Mouse (Mus musculus): ENCODE measurements around the gene Itgal. TPM values are rescaled to one million over a fixed set of nuclear protein-coding genes. Genes with fewer than 3 reads are reported as not detected.
A peak's percentile ranks its signal among the peaks of the same experiment; 100 is the strongest.
"Not testable (repeated sequence)": the region's sequence is repeated elsewhere in the genome, so short reads cannot be mapped to it uniquely, and the experiment has no call there.

Itgal gene
- polyA plus RNA-seq, 1 experiment from 2014 or later, result 0.52 TPM

DNA sequence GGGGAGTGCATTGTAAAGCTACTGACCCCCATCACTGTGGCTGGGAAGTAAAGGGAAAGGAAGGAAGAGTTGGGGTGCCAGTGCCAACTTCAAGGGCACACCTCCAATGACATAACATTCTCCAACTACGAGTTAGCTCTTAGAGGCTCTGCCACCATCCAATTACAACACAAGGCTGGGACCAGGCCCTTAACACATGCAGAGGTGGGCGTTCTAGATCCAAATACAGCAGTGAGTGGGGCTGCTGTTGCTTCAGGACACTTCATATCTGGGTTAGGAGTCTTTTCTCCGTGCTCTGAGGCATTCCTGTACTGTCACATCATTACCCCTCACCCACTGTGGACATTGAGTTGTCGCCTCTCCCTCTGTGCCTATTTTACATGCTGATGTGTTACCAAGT lies 25.0 kb downstream of the Itgal start:
- Histone ChIP-seq H3K27me3 (no peaks in the 10 kb centered on the region), H3K4me2 (no peak overlapping the region), H3K9ac (no peak overlapping the region), H3K27ac (no peak overlapping the region), H3K4me3 (no peak overlapping the region), H3K4me1 (no peaks in the 10 kb centered on the region), H3K9me3 (no peaks in the 10 kb centered on the region), H3K36me3 (no peaks in the 10 kb centered on the region)
- 76% methylated on average over 4 of the region's 4 CpGs for WGBS
- no peak for ATAC-seq (ENCODE audit: insufficient number of reproducible peaks, insufficient read depth, low FRiP score, low TSS enrichment, low read depth)

DNA sequence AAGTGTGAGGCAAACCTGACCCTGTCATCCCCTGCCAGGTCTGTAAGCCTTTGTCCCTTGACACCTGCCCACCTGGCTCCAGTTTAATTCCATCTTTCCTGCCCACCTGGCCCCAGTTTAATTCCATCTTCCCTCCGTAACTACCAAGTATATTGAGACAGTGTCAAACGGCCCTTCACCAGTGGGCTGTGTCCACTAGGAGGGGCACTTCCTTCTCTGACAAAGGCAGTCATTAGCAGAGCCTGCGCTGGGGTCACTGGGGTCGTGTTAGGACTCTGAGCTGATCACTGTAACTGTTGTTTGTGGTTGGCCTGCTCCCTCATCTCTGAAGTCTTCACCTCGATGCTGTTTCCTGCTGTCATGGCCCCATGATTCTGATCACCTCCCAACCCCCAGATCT lies 26.0 kb downstream of the Itgal start:
- Histone ChIP-seq H3K4me3 (no peak overlapping the region), H3K4me1 (no peaks in the 10 kb centered on the region), H3K27ac (no peak overlapping the region), H3K36me3 (no peaks in the 10 kb centered on the region), H3K27me3 (no peaks in the 10 kb centered on the region), H3K9me3 (no peaks in the 10 kb centered on the region), H3K4me2 (no peak overlapping the region), H3K9ac (no peak overlapping the region)
- ATAC-seq (ENCODE audit: insufficient number of reproducible peaks, insufficient read depth, low FRiP score, low TSS enrichment, low read depth), result no peak
- 34% methylated on average over 5 of the region's 5 CpGs for WGBS

DNA sequence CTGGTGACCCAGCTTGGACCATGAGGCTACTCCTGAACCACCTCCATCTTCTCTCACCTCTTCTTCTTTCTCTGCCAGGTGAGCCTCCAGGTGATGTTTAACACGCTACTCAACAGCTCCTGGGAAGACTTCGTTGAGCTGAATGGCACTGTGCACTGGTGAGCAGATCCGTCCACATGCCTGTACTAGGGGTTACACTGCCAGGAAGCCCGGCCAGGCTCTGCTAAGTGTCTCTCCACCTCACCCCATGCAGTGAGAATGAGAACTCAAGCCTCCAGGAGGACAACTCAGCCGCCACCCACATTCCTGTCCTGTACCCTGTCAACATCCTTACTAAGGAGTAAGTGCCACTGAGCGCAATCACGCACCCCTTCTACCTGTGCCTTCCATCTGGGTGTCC lies 28.9 kb downstream of the Itgal start:
- Histone ChIP-seq H3K36me3 (no peaks in the 10 kb centered on the region), H3K4me1 (no peaks in the 10 kb centered on the region), H3K9me3 (no peaks in the 10 kb centered on the region), H3K4me3 (no peak overlapping the region), H3K27me3 (no peaks in the 10 kb centered on the region), H3K9ac (no peak overlapping the region), H3K4me2 (no peak overlapping the region), H3K27ac (no peak overlapping the region)
- ATAC-seq (ENCODE audit: insufficient number of reproducible peaks, insufficient read depth, low FRiP score, low TSS enrichment, low read depth), result no peak
- WGBS, result 87% methylated on average over 7 of the region's 7 CpGs

DNA sequence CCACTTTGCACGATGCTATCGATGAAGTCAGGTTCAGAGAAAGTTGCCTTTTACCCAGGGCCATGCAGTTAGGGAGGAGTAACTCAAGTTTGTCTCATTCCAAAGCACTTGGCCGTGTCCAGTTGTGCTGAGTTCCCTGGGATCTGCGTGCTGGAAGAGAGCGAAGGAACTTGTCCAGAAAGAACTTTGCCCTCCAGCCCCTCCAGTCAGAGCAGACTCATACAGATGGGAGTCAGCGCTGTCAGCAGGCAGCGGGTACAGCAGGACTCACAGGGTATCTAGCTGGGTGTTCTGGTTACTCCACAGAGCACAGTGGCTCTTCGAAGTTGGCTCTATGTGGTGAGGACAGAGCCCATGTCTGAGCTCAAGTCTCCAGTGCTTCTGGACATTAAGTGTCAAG lies 29.5 kb downstream of the Itgal start:
- no peaks in the 10 kb centered on the region for H3K27me3 ChIP-seq
- H3K36me3 ChIP-seq, result no peaks in the 10 kb centered on the region
- H3K9ac ChIP-seq, result no peak overlapping the region
- 88% methylated on average over 8 of the region's 8 CpGs for WGBS
- no peak overlapping the region for H3K27ac ChIP-seq
- H3K4me2 ChIP-seq, result no peak overlapping the region
- no peak overlapping the region for H3K4me3 ChIP-seq
- H3K9me3 ChIP-seq, result no peaks in the 10 kb centered on the region
- no peaks in the 10 kb centered on the region for H3K4me1 ChIP-seq
- no peak for ATAC-seq (ENCODE audit: insufficient number of reproducible peaks, insufficient read depth, low FRiP score, low TSS enrichment, low read depth)

DNA sequence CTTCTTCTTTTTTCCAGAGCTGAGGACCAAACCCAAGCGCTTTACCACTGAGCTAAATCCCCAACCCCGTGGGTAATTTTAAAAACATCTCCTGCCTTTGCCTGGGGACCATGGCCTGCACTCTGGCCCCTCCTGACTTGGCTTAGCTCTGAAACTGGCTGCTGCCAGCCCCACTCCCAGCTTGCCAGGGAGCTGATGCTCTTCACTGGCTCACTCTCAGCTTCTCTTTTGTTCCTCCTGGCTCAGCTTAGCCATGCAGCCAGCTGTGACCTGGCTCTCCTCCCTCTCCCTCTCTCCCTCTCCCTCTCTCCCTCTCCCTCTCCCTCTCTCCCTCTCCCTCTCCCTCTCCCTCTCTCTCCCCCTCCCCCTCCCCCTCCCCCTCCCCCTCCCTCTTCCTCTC lies 30.6 kb downstream of the Itgal start:
- Histone ChIP-seq H3K27me3 (no peaks in the 10 kb centered on the region), H3K4me2 (no peak overlapping the region), H3K9me3 (no peaks in the 10 kb centered on the region), H3K36me3 (no peaks in the 10 kb centered on the region), H3K4me1 (no peaks in the 10 kb centered on the region), H3K4me3 (no peak overlapping the region), H3K9ac (no peak overlapping the region), H3K27ac (no peak overlapping the region)
- no peak for ATAC-seq (ENCODE audit: insufficient number of reproducible peaks, insufficient read depth, low FRiP score, low TSS enrichment, low read depth)
- WGBS, result 62% methylated on average over 2 of the region's 2 CpGs

DNA sequence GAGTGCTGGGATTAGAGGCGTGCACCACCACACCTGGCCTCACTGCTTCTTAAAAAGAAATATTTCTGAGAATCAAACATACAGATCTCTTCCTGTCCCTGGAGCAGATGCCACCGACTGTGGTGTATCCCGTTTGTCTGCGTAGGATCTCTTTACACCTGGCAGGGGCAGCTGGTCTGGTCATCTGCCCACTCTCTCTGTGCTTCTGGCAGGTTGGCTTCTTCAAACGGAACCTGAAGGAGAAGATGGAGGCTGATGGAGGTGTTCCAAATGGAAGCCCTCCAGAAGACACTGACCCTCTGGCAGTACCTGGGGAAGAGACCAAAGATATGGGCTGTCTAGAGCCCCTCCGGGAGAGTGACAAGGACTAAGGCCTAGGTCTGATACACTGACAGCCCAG lies 37.2 kb downstream of the Itgal start:
- Histone ChIP-seq H3K4me1 (no peaks in the 10 kb centered on the region), H3K27ac (no peak overlapping the region), H3K9ac (no peak overlapping the region), H3K27me3 (no peaks in the 10 kb centered on the region), H3K36me3 (no peaks in the 10 kb centered on the region), H3K9me3 (no peaks in the 10 kb centered on the region), H3K4me3 (no peak overlapping the region), H3K4me2 (no peak overlapping the region)
- WGBS, result 87% methylated on average over 6 of the region's 6 CpGs
- no peak for ATAC-seq (ENCODE audit: insufficient number of reproducible peaks, insufficient read depth, low FRiP score, low TSS enrichment, low read depth)

DNA sequence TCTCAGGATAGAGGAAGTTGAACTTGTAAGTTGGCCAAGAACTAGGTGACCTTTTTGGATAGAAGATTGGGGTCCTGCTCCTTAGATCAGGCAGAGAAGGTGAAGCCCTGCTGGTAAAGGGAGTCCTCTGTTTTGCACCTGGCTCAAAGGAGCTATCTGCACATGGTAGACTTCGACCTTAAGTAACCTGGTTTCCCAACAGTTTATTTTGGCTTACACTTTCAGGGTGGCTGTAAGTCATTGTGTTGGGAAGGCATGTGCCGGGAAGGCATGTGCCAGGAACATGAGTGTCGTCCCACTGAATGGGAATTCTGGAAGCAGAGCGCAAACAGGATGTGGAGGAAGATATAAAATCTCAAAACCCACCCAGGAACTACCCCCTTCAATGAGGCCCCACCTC lies 39.5 kb downstream of the Itgal start:
- Histone ChIP-seq H3K27ac (no peak overlapping the region), H3K4me2 (no peak overlapping the region), H3K36me3 (no peaks in the 10 kb centered on the region), H3K9me3 (no peaks in the 10 kb centered on the region), H3K4me1 (no peaks in the 10 kb centered on the region), H3K27me3 (no peaks in the 10 kb centered on the region), H3K4me3 (no peak overlapping the region), H3K9ac (no peak overlapping the region)
- no peak for ATAC-seq (ENCODE audit: insufficient number of reproducible peaks, insufficient read depth, low FRiP score, low TSS enrichment, low read depth)
- 91% methylated on average over 4 of the region's 4 CpGs for WGBS

DNA sequence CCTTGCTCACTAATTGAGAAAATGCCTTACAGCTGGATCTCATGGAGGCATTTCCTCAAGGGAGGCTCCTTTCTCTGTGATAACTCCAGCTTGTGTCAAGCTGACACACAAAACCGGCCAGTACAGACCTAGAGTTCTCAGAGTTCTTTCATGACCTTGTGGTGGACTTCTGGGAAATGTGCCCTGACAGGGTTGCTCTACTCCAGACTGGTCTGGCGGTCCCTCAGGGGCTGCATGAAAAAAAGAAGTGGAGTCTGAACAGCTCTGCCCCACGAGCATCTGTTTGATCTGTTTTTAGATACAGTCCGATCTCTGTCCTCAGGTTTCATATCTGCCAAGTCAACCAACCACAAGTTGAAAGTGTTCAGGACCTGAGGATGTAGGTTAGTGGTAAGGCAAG lies 41.6 kb downstream of the Itgal start:
- peaks cover 15% of the 10 kb centered on the region for H3K36me3 ChIP-seq
- H3K4me2 ChIP-seq, result no peak overlapping the region
- H3K9me3 ChIP-seq, result no peaks in the 10 kb centered on the region
- 45% methylated on average over 4 of the region's 4 CpGs for WGBS
- no peak overlapping the region for H3K9ac ChIP-seq
- H3K27ac ChIP-seq, result no peak overlapping the region
- no peak for ATAC-seq (ENCODE audit: insufficient number of reproducible peaks, insufficient read depth, low FRiP score, low TSS enrichment, low read depth)
- H3K4me3 ChIP-seq, result no peak overlapping the region
- no peaks in the 10 kb centered on the region for H3K27me3 ChIP-seq
- peaks cover 2% of the 10 kb centered on the region; the same call in 1 of the 2 replicates for H3K4me1 ChIP-seq

DNA sequence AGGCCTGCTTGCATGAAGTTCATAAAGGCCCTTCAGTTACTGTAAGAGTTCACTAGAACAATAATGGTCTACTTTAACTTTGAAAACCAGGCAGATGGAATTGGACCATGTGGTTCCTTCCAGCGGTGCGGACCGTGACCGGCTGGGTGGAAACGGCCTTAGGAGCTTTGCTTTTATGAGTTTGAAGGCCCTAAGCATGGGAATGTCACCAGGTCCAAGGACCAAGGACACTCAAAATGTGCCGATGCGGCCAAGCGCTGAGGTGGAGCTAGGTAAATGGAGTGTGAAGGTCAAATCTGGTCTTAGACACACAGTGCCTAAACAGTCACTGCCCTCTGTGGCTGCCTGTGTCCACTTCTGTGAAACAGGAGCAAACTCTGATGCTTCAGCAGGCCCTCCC lies 45.3 kb downstream of the Itgal start:
- 94% methylated on average over 8 of the region's 8 CpGs for WGBS
- Histone ChIP-seq H3K36me3 (peaks cover 30% of the 10 kb centered on the region), H3K9ac (no peak overlapping the region), H3K9me3 (no peaks in the 10 kb centered on the region), H3K27ac (no peak overlapping the region), H3K27me3 (no peaks in the 10 kb centered on the region), H3K4me1 (peaks cover 15% of the 10 kb centered on the region), H3K4me2 (no peak overlapping the region), H3K4me3 (no peak overlapping the region)
- no peak for ATAC-seq (ENCODE audit: insufficient number of reproducible peaks, insufficient read depth, low FRiP score, low TSS enrichment, low read depth)

DNA sequence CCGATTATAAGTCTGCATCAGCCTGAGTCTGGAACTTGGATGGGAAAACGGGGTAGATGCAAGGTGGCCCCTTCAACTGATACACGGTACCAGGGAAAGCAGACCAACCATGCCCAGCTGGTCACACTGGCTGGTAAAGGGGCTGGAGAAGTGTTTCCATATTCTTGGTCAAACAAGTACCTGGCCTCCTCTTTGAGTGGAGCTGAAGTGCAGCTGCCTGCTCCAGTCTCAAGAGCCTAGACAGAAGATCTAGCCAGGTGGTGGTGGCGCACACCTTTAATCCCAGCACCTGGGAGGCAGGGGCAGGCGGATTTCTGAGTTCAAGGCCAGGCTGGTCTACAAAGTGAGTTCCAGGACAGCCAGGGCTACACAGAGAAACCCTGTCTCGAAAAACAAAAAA lies 45.8 kb downstream of the Itgal start:
- 94% methylated on average over 6 of the region's 6 CpGs for WGBS
- peaks cover 18% of the 10 kb centered on the region for H3K4me1 ChIP-seq
- not testable (repeated sequence) for H3K4me3 ChIP-seq; H3K9ac ChIP-seq; H3K4me2 ChIP-seq; H3K9me3 ChIP-seq; H3K27me3 ChIP-seq; ATAC-seq (ENCODE audit: insufficient number of reproducible peaks, insufficient read depth, low FRiP score, low TSS enrichment, low read depth); H3K27ac ChIP-seq
- H3K36me3 ChIP-seq, result peaks cover 30% of the 10 kb centered on the region

DNA sequence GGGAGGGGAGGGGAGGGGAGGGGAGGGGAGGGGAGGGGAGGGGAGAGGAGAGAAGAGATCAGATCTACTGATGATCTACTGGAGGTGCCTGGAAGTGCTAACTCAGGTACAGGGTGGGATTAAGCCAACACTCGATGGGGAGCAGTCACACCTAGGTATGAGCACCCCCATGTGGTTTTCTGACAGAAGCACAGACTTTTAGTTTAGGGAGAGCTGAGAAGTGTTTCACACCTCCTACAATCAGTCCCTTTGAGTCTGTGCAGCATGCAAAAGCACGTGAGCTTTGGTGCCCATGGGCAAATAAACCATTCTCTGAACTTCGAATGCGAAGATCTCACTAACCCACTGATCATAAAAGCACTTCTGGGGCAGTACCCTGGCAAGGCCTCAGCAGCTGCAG lies 46.3 kb downstream of the Itgal start:
- 0 out of 2 replicates have a peak overlapping the region, but pooled peaks have one; percentile 6 for H3K9ac ChIP-seq
- H3K4me1 ChIP-seq, result peaks cover 21% of the 10 kb centered on the region
- no peak for ATAC-seq (ENCODE audit: insufficient number of reproducible peaks, insufficient read depth, low FRiP score, low TSS enrichment, low read depth)
- WGBS, result 67% methylated on average over 4 of the region's 4 CpGs
- no peak overlapping the region for H3K4me3 ChIP-seq
- H3K27ac ChIP-seq, result no peak overlapping the region
- no peaks in the 10 kb centered on the region for H3K27me3 ChIP-seq
- H3K9me3 ChIP-seq, result no peaks in the 10 kb centered on the region
- H3K4me2 ChIP-seq, result no peak overlapping the region
- peaks cover 30% of the 10 kb centered on the region for H3K36me3 ChIP-seq

DNA sequence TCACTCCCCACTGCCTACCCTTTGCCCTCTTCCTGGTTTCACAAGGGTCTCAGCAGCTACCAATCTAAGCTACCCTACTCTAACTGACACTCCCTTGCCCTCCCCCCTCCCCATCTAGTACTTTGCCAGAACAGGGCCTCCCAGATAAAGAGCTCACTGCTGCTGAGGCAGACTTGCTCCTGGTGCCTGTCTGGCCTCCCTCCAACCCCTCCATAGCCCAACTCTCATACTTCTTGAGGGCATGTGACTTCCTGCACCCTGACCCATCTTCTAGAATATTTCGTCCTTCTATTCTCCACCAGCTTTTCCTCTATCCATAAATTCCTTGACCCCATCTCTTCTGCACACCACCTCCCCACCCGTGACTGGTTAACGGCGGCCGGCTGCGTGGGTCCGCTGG lies 46.8 kb downstream of the Itgal start:
- H3K4me2 ChIP-seq, result no peak overlapping the region

More for the DNA sequence above, 46.8 kb downstream of the Itgal start:
- no peak overlapping the region for H3K4me3 ChIP-seq
- WGBS, result 95% methylated on average over 7 of the region's 7 CpGs
- no peaks in the 10 kb centered on the region for H3K27me3 ChIP-seq
- H3K9ac ChIP-seq, result 0 out of 2 replicates have a peak overlapping the region, but pooled peaks have one; percentile 6
- ATAC-seq (ENCODE audit: insufficient number of reproducible peaks, insufficient read depth, low FRiP score, low TSS enrichment, low read depth), result no peak
- H3K36me3 ChIP-seq, result peaks cover 30% of the 10 kb centered on the region
- no peaks in the 10 kb centered on the region for H3K9me3 ChIP-seq
- peaks cover 21% of the 10 kb centered on the region for H3K4me1 ChIP-seq
- no peak overlapping the region for H3K27ac ChIP-seq
